Mouse (Mus musculus) left cerebral cortex, postnatal 14 days (tissue): Measurements from ENCODE around the gene Il17c. TPM values are rescaled to one million over a fixed set of nuclear protein-coding genes. Genes with fewer than 3 reads are reported as not detected.

Experiments used
- DNase-seq, 2 experiments: peaks; one replicate each; pipeline ENCODE4 v3.0.0; 2021 to 2022; ENCODE audit warnings: low spot score in 2 of 2, mixed read lengths in 1 of 2
- intact Hi-C: fragments of 180-260 bp; cut with DNase I; formaldehyde crosslinking; loops from one replicate; pipeline ENCODE4 v1.15.1; 2025
- long read RNA-seq, 2 experiments: library from polyadenylated mRNA; stranded (forward); transcript quantifications; one replicate each; pipeline ENCODE4 v2.0.0; 2021
- total RNA-seq, 2 experiments: library from RNA; stranded (reverse); gene quantifications; 2 replicates each; pipeline ENCODE4 v1.2.3; 2021

Gene Il17c
- total RNA-seq: not detected
- long read RNA-seq, experiment 1: 0 reads
- long read RNA-seq, experiment 2: 0 reads

DNA sequence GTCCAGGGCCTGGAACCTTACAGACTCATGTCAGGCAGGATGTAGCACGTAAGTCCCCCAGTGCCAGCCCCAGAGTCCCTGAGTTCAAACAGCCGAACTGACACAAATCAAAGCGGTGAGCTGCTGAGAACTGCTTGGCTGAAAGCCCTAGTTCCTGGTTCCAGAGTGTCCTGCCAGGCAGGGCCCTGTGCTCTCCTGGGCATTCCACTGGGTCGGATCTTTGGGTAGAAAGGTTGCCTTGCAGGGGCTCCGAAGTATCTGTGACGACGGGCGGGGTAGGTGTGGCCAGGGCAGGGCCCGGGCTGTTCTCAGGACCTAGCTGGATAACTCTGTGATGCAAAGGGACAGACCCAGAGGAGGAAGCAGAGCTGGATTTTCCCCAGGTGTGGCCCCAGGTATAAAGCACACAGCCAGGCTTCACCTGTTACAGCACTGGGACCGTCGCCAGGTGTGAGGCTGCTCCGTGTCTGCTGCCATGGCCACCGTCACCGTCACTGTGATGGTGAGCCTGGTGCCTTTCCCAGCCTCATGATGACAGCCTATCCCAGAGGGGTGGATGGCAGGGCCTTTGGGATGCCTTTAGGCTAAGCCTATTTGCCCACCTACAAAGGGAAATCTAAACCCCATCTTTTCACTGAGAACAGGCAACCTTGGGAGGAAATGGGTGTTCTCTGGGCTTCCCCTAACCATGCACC lies at the start of gene Il17c:
Il17c (plus strand) TSS at position 645 of the 695 bp plus-strand sequence.
- intact Hi-C loops: no loop called here
- no peak for DNase-seq

DNA sequence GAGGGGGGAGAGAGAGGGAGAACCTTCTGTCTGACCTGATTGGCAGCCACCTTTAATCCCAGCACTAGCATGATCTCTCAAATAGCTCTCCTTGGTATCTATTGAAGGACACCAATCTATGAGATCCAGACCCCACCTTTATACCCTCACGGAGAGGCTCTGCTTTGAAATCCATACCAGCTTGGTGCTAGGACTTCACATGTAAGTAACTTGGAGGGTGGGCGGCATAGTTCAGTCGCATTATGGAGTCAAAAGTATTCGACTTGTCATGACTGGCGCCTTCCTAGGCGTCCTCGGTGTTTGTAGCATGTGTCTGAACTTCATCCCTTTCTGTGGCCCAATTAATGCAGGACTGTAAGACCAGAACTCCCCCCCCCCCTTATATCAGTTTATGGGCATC lies 46.5 kb upstream of the Il17c start:
- DNase-seq: peak in 1 of 2 experiments; percentile 37
- intact Hi-C loops: loop anchor here (5.0 kb wide), 1 partner anchor 102 kb away; the partner anchor contains the start of genes Ctu2 and Rnf166

DNA sequence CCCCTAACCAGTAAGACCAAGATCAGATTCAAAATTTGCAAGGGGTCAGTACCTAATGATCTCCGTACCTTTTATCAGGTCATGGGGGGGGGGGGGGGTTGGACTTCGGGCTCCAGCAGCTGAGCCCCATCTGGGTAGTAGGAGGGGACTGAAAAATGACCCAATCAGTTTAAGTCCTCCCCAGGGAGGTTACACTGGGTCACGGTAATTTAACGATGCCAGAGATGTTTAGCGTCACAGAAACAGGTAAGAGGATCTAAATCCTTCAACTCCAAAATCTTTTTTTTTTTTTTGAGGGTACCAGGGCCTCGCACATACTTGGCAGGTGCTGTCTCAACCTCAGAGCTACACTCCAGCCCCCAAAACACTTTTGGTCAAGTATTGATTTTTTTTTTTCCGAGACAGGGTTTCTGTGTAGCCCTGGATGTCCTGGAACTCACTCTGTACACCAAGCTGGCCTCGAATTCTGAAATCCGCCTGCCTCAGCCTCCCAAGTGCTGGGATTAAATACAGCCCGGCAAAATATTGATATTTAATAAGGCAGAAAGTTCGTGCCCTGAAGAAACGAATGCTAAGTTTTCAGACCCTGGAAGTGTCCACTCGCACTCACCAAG lies 46.0 kb upstream of the Il17c start:
- no peak for DNase-seq
- intact Hi-C loops: loop anchor here (5.0 kb wide), 1 partner anchor 101 kb away; the partner anchor contains the start of genes Ctu2 and Rnf166

DNA sequence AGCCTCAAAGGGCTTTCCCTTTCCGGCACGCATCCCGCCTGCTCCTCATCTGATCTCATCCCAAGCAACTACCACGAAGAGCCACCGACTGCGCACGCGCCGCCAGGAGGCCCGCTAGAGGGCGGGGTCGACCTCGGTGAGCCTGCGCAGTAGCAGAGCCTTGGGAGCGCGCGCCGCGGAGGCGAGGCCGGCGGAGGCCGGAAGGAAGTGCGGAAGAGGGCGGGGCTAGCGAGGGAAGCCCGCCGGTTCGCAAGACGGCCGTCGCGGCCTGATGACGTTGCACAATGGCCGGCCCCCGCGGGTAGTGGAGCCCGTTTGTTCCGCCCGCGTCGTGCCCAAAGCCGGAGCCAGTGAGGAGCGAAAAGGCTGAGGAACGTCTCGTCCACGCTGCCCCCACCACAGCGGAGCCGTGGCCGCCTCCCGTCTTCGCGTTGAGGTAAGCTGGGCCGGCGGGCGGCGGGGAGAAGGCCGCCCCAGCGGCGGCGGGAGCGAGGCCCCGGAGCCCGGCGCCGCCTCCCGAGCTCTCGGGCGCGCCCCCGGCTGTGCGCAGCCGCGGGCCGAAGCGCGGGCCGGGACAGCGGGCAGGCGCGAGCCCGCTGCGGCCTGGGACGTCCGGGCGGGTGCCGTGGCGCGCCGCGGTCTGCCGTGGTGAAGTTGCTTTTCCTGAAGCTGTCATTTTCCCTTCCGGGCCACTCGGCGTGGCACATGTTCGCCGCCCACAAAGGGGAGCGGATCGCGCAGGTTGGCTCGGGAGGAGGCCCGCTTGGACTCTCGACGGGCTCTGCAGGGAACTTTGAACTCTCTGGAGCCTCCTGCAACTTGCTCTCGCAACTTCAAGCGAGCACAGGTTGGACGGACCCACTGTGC lies 45.2 kb upstream of the Il17c start, which contains the start of gene Zc3h18:
Zc3h18 (plus strand) TSS at position 245 of the 867 bp plus-strand sequence.
- intact Hi-C loops: loop anchor here (5.0 kb wide), 1 partner anchor 101 kb away; the partner anchor contains the start of genes Ctu2 and Rnf166
- DNase-seq: peak; percentile 99 to 100

DNA sequence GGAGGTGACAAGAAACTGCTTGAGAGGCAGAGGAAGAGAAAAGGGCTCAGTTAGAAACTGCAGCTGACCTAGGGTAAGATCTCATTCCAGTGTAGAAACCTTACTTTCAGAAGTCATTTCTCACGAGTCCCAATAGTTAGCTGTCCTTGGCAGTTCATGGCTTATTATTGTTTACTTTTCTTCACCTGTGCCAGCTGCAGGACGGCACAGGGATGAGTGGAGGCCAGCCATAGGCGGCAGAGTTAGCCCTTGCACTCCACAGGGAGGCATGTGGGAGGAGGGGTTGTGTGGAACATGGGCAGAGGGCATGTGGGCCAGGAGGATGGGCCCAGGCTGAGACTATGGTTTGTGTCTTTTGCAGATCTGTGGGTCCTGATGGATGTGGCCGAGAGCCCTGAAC lies 38.8 kb upstream of the Il17c start:
- no peak for DNase-seq
- intact Hi-C loops: no loop called here

DNA sequence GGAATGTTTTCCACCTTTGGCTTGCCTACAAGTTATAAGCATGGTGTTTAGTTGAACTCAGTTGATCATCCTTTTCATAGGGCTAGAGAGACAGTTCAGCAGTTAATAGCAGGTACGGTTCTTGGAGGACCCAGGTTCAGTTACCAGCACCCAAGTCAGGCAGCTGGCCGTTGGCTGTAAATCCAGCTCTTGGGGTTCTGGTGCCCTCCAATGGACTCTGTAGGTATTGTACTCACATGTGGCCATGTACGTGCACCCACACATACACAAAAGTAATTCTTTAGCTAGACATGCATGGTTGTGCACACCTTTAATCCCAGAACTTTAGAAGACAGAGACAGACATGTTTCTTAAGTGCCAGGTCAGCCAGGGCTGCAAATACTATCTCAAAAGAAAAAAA lies 32.5 kb upstream of the Il17c start:
- peak in 1 of 2 experiments; percentile 30 for DNase-seq
- intact Hi-C loops: no loop called here

DNA sequence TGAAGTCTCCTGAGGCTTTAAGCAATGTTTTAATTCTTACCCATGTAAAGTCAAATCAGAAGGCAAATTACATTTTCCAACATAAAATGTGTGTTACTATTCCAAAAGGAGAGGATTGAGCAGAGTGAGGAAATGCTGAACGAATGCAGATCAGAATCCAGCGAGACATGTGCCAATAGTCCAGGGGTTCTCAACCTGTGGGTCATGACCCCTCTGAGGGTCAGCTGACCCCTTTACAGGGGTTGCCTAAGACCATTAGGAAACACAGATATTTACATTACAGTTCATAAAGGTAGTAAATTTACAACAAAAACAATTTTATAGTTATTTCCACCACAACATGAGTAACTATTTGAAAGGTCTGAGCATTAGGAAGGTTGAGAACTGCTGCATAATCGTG lies 31.1 kb upstream of the Il17c start:
- intact Hi-C loops: no loop called here

DNA sequence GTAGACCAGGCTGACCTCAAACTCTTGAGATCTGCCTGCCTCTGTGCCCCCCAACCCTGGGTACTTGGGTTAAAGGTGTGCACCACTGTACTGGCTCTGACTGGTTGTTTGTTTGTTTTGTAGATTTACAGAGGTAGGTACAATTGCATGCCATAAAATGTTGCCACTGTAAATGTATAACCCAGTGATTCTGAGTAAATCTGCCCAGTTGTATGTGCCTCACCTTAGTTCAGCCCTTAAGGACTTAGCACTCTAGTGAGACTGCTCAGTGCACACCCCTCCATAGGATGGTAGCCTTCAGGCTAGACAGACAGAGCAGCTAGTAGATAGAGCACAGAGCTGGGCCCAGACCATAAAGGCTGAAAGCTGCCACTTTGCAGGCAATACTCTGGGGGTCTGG lies 28.1 kb upstream of the Il17c start:
- intact Hi-C loops: no loop called here
- DNase-seq: no peak

More for the DNA sequence above, 31.1 kb upstream of the Il17c start:
- DNase-seq: no peak

DNA sequence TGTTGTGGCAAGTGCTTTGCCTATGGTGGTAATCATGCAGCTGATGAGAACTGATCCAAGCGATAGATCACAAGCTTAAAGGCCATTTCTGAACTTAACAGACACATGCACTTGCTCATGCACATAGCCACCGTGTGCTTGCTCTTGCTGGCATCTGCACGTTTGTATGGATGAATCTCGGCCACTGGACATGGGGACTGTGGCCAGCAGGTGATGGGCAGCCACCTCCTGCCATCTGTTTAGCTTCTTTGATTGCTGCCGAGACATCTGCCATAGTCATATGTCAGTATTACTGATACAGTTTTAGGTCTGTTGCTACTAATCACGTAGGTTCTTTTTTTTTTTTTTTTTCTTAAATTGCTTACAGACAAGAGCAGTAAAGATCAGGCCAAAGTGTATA lies 26.5 kb upstream of the Il17c start:
- DNase-seq: no peak
- intact Hi-C loops: no loop called here

DNA sequence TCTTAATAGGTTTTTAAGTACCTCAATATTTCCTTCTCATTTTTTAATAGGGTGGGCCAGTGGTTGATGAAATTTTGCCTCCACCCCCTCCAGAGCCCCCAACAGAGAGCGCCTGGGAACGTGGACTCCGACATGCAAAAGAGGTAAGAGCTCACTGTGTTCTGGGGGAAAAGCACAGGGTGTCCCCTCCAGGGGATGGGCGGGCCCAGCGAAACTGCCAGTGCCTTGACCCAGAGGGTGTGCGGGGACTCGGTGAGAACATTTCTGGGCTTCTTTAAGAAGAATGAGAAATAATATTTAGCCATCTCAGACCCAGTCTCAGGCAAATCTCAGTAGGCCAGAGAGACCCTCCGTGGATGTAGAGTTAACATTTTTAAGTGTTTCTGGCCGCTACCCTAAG lies 23.6 kb upstream of the Il17c start:
- no peak for DNase-seq
- intact Hi-C loops: no loop called here

DNA sequence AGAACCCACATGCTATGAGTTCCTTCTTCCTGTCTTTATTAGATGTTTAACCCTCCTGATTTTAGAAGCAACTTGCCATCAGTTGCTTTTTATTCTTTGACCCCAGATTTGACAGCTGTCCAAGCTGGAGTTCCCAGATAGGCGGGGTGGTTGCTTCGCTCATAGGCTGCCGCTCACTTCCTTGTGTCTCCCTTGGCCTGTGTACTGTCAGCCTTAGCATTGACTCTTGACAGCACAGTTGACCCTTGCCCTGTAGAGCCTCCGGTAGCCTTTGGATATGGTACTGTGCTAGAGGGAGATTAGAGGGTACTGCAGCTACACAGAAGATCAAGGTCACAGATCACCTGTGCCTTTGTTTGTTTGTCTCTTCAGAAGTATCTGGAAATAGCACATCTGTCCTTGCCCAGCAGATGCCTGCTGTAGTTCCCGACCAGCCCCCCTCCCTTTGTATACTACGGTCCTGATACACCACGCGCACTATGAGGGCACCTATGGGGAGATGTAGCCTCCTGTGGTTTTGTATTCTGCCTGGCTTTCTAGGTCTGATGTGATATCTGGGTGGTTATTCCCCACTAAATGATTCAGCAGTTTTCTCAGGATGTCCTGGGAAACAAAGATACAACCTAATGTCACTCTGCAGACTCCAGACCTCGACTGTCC lies 16.5 kb upstream of the Il17c start:
- no peak for DNase-seq
- intact Hi-C loops: no loop called here

DNA sequence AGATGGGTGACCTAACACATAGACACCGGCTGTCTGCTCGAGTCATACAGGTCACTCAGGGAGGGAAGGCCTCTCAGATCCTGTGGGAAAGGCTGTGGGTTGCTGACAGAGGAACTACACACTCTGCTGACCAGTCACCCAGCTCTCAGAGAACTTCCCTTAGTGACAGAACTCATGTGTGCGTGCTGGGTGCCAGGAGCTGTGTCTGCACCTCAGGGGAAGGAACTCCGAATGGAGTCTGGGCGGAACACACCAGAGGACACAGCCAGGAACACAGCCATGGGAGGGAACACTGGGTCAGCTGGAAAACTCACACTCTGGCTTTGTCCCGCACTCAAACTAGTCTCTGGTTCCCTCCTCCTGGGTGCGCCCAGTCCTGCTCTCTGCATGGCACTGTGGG lies 14.1 kb upstream of the Il17c start:
- no peak for DNase-seq
- intact Hi-C loops: no loop called here

DNA sequence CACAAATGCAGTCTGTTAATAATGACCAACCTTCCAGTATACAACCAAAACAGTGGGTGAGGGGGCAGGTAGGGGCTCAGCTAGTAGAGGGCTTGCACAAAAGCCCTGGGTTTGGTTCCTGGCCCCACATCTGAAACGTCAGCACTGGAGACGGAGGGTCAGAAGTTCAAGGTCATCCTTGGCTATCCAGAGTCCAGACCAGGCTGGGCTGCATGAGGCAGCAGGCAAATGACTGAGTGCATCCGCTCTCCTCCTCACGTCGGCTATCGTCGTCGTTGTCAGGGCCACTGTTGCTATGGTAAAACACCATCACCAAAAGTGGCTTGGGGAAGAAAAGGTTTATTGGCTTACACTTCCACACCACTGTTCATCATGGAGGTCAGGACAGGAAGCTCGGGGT lies 7.5 kb upstream of the Il17c start:
- DNase-seq: no peak
- intact Hi-C loops: no loop called here

DNA sequence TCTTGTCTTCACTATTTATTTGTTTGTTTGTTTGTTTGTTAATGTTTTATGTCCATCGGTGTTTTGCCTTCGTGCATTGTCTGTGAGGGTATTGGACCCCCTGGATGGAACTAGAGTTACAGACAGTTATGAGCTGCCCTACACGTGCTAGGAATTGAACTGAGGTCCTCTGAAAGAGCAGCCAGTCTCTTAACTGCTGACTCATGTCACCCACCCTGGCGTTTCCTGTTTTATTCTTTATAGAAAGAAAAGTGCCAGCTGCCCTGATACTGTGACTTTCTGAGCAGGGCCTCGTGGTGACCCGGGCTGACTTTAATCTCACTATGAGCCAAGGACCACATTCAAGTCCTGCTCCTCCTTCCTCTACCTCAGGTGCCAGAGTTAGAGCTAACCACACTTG lies 6.3 kb upstream of the Il17c start:
- DNase-seq: no peak
- intact Hi-C loops: no loop called here

DNA sequence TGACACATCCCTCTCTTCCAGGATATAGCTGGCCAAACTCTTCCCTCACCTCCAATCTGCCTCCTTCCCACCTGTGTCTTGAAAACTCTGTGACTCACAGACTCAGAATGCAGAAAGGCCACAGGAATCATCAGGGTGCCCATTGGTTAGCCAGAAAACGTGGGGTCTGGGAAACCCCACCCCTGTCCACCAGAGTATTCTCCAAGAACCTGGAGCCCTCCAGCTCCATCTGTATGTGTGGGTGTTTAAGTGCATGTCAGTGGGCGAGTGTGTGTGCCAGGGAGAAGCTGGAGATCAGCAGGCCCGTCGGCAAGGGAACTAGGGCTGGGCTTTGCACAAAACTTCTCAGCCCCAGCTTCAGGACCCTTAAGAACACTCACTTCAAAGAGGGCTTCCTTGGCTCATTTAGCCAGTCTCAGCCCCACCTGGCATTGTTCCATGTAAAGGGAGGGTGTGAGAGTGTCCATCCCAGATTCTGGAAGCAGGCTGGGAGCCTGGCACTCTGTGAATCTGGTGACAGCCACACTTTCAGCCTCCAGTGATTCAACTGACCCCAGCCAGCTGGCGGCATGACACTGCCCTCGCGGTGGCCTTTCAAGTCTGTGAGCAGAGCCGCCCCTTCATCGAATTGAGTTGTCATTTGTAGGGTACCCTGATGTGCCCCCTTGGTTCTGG lies 1.8 kb upstream of the Il17c start:
- peak; percentile 37 to 85 for DNase-seq
- intact Hi-C loops: no loop called here

DNA sequence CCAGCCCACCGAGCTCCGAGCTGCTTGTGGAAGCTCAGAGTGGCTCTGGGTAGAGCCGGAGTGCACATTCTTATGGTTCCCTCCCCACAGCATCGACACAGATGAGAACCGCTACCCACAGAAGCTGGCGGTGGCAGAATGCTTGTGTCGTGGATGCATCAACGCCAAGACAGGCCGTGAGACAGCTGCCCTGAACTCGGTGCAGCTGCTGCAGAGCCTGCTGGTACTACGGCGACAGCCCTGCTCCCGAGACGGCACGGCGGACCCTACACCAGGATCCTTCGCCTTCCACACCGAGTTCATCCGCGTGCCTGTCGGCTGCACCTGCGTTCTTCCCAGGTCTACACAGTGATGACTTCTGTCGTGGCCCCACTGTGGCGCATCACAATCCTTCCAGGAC lies 1.4 kb downstream of the Il17c start:
- intact Hi-C loops: no loop called here
- DNase-seq: no peak

DNA sequence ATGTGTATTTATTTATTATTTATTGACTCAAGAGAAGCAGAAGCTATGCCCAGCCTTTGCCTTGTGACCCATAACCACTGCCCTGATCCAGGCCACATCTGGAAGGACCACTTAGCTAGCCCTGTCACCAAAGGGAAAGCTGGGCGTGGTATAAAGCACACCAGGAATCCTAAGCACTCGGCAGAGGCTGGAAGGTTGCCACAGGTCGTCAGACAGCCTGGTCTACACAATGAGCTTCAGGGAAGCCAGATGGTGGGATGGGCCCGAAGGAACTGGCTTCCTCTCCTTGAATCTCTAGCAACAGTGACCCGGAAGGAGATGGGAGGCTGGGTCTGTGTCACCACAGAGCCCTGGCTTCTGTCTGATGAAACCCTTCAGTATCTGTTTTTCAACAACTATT lies 1.8 kb downstream of the Il17c start:
- intact Hi-C loops: no loop called here
- no peak for DNase-seq

DNA sequence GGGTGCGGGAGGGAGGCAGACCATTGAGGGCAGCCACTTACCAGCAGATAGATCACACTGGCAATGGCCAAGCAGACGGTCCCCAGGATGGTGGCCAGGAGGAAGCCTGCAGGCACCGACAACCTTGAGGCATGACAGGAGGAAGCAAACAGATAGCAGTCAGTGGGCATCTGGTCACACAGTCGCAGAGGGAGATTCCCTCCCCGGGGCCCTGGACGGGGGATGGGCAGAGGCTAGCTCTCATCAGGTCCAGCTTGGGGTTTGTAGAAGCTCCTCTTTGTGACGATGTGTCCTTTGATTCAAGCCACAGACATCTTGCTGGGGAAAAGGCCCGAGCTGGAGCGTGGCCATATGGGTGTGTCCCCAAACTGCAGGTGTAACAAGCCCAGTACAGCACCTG lies 4.3 kb downstream of the Il17c start:
- intact Hi-C loops: no loop called here
- DNase-seq: no peak

DNA sequence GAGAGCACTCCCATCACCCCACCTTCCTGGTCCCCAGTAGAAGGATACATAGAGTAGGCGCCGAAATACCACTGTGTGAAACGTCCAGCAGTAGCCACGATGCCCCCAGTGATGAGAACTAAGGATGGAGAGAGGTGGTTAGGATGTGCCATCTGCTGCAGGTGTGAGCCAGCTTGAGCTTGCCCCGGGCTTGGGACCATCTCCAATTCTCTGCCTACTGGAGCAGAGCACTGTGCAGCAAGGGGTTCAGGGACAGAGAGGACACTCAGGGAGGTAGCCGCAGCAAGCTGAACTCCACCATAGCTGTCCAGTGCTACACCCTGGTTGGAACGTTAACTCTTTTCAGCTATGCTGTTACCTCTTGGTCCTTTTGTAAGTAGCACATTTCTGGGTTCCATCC lies 5.8 kb downstream of the Il17c start:
- intact Hi-C loops: no loop called here

More for the DNA sequence above, 5.8 kb downstream of the Il17c start:
- no peak for DNase-seq
